30 mouse cellular contexts compared by ENCODE assay signal in the genomic region with DNA sequence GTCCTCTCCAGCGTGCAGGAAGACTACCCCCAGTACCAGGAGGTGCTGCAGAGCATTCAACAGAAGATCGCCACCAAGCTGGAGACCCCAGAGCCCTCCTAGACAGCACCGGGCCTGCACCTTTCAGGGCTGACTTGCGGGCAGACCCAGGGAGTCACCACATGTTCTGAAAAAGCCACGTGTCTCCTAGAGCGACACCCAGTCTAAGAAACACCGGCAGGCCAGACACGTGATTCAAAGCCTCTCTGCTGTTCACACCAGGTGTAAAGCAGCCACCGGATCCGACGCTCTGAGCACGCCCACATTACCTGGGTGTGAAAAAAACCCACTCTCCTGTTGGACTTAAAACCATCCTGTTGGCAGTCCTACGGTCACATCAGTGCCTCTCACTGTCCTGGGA. TPM values are rescaled to one million over a fixed set of nuclear protein-coding genes. Genes with fewer than 3 reads are reported as not detected.
"Had no signal": no experiment of that assay in that cellular context is flagged by ENCODE, and none has a peak within 500 bp of the region (broad histone marks: within the 10 kb centered on the region; RNA-seq: fewer than 3 reads in every experiment).

No protein-coding gene starts in this region.

- H3K9me3 ChIP-seq: heart, embryonic 13.5 days; heart, embryonic 15.5 days; hindbrain, embryonic 13.5 days; hindbrain, embryonic 15.5 days; kidney, embryonic 15.5 days; limb, embryonic 13.5 days; limb, embryonic 15.5 days; liver, embryonic 12.5 days had no signal

- H3K4me2 ChIP-seq: heart, embryonic 11.5 days; heart, embryonic 13.5 days; heart, embryonic 15.5 days; hindbrain, embryonic 13.5 days; hindbrain, embryonic 15.5 days; kidney, embryonic 15.5 days; limb, embryonic 13.5 days; limb, embryonic 15.5 days; liver, embryonic 12.5 days had no signal

- H3K4me3 ChIP-seq: gastrocnemius, adult 2 months; heart, adult 2 months; heart, embryonic 13.5 days; heart, embryonic 15.5 days; hindbrain, embryonic 13.5 days; hindbrain, embryonic 15.5 days; kidney, embryonic 15.5 days; limb, embryonic 13.5 days; limb, embryonic 15.5 days; liver, embryonic 12.5 days had no signal

- H3K27ac ChIP-seq: gastrocnemius, adult 2 months; heart, adult 2 months; heart, embryonic 13.5 days; heart, embryonic 15.5 days; hindbrain, embryonic 13.5 days; hindbrain, embryonic 15.5 days; hindbrain, postnatal 0 days; kidney, embryonic 15.5 days; kidney, postnatal 0 days; limb, embryonic 13.5 days; limb, embryonic 15.5 days; liver, embryonic 12.5 days; liver, embryonic 14.5 days had no signal

- DNase-seq: gastrocnemius, adult 2 months; gastrocnemius, postnatal 14 days; gastrocnemius, postnatal 36 days; heart, adult 11 months; heart, adult 2 months; heart, postnatal 14 days; heart, postnatal 36 days; kidney, adult 11 months; kidney, adult 2 months; kidney, adult 9 months; kidney, postnatal 14 days; kidney, postnatal 36 days; layer of hippocampus, adult 9-11 months; layer of hippocampus, postnatal 36 days; left cerebral cortex, postnatal 4 days had no signal

- H3K9ac ChIP-seq: heart, embryonic 13.5 days; heart, embryonic 15.5 days; hindbrain, embryonic 13.5 days; hindbrain, embryonic 15.5 days; kidney, embryonic 15.5 days; limb, embryonic 13.5 days; limb, embryonic 15.5 days; liver, embryonic 12.5 days; liver, embryonic 14.5 days had no signal

- H3K27me3 ChIP-seq: heart, embryonic 13.5 days; heart, embryonic 15.5 days; hindbrain, embryonic 13.5 days; hindbrain, embryonic 15.5 days; kidney, embryonic 15.5 days; limb, embryonic 13.5 days; limb, embryonic 15.5 days; liver, embryonic 12.5 days had no signal

- H3K36me3 ChIP-seq: heart, embryonic 13.5 days; heart, embryonic 15.5 days; kidney, embryonic 15.5 days; limb, embryonic 13.5 days; limb, embryonic 15.5 days; liver, embryonic 12.5 days had no signal

RNA-seq across cellular contexts. Expression of gene Ccdc40, which starts 36.0 kb away (rescaled TPM):
- total RNA-seq: gastrocnemius, adult 2 months; gastrocnemius, postnatal 14 days; gastrocnemius, postnatal 36 days had no signal
- polyA plus RNA-seq: liver, adult 2 months had no signal

RNA-seq across cellular contexts. Expression of gene Card14, which starts 43.2 kb away (rescaled TPM):
- total RNA-seq: hematopoietic stem cell, adult 5-6 weeks had no signal
- polyA plus RNA-seq: hindbrain, embryonic 11.5 days had no signal
